Mouse (Mus musculus) forebrain, embryonic 11.5 days (tissue): ENCODE data around the gene Olfr145. TPM values are rescaled to one million over a fixed set of nuclear protein-coding genes. Genes with fewer than 3 reads are reported as not detected.

Experiments used
- ATAC-seq: fragments of 200-750 bp; cut with Nextera tagmentation; replicated peaks from 2 replicates; pipeline ENCODE4 v1.8.0; 2017; ENCODE audit warnings: moderate TSS enrichment; ENCODE audit not compliant: low FRiP score
- DNase-seq: peaks from one replicate; pipeline ENCODE4 v3.0.0-alpha.2; 2017; ENCODE audit warnings: low spot score
- H3K27ac ChIP-seq: fragments of 300-500 bp; sonication (generic); 2 replicates; pipeline ENCODE4 v1.5.1; 2014; ENCODE audit warnings: low read depth, low read length
- H3K27me3 ChIP-seq: fragments of 300-500 bp; sonication (generic); 2 replicates; pipeline ENCODE4 v1.6.1; 2014; ENCODE audit warnings: mild to moderate bottlenecking, low read length, mixed read lengths; ENCODE audit not compliant: control insufficient read depth, insufficient read depth
- H3K36me3 ChIP-seq: fragments of 300-500 bp; sonication (generic); 2 replicates; pipeline ENCODE4 v1.6.1; 2014; ENCODE audit warnings: mild to moderate bottlenecking, low read length, moderate library complexity, mixed read lengths; ENCODE audit not compliant: control insufficient read depth, insufficient read depth
- H3K4me1 ChIP-seq: fragments of 300-500 bp; sonication (generic); replicated peaks from 2 replicates; pipeline ENCODE4 v1.6.1; 2014; ENCODE audit warnings: low read length, mixed read lengths; ENCODE audit not compliant: control insufficient read depth, insufficient read depth
- H3K4me2 ChIP-seq: fragments of 300-500 bp; sonication (generic); 2 replicates; pipeline ENCODE4 v1.6.1; 2014; ENCODE audit warnings: low read depth, mild to moderate bottlenecking, low read length, moderate library complexity, mixed read lengths; ENCODE audit not compliant: severe bottlenecking
- H3K4me3 ChIP-seq: fragments of 300-500 bp; sonication (generic); 2 replicates; pipeline ENCODE4 v1.5.1; 2014; ENCODE audit warnings: low read depth, low read length
- H3K9ac ChIP-seq: fragments of 300-500 bp; sonication (generic); 2 replicates; pipeline ENCODE4 v1.6.1; 2014; ENCODE audit warnings: low read length
- H3K9me3 ChIP-seq: fragments of 300-500 bp; sonication (generic); 2 replicates; pipeline ENCODE4 v1.6.1; 2016; ENCODE audit warnings: low read length, mixed read lengths; ENCODE audit not compliant: control insufficient read depth
- WGBS: fragments of 180-500 bp; shearing (Covaris S2); extraction: QIAGEN DNeasy Blood & Tissue Kit; methylation state at CpG from one replicate; pipeline ENCODE4 v1.1.7; 2014; 5-methylcytosine and 5-hydroxymethylcytosine counted together
- polyA plus RNA-seq: library from polyadenylated mRNA; unstranded; fragments of >200 nt; fragmentation: Nextera tagmentation; extraction: Ambion mirVana; gene quantifications from 2 replicates; pipeline ENCODE4 v1.2.1, GENCODE M21; 2014

The Olfr145 gene
- polyA plus RNA-seq: not detected in 2 replicates

GRCm38 (mm10) chr9:37896661-37897060, at the start of gene Olfr145:
TSS of gene Olfr145 (plus strand) at chr9:37896724.
- no peak within 1 kb of the TSS for H3K4me3 ChIP-seq
- no peak within 1 kb of the TSS for H3K9ac ChIP-seq
- 39% methylated on average over 2 of the region's 2 CpGs for WGBS
- no peaks in the 10 kb centered on the region for H3K9me3 ChIP-seq
- H3K4me1 ChIP-seq: no peaks in the 10 kb centered on the region
- H3K4me2 ChIP-seq: no peak within 1 kb of the TSS
- H3K27me3 ChIP-seq: no peaks in the 10 kb centered on the region
- DNase-seq: no peak
- no peak within 1 kb of the TSS for H3K27ac ChIP-seq
- no peaks in the 10 kb centered on the region for H3K36me3 ChIP-seq
- ATAC-seq: no peak

- Histone ChIP-seq H3K27me3 (no peaks in the 10 kb centered on the region), H3K27ac (no peak overlapping the region), H3K36me3 (no peaks in the 10 kb centered on the region), H3K4me2 (no peak overlapping the region), H3K4me3 (no peak overlapping the region), H3K9me3 (no peaks in the 10 kb centered on the region), H3K4me1 (no peaks in the 10 kb centered on the region), H3K9ac (no peak overlapping the region)
- WGBS: 85% methylated on average over 2 of the region's 2 CpGs
- no peak for DNase-seq
- ATAC-seq: no peak
These were observed 47.3 kb upstream of the Olfr145 start for GRCm38 (mm10) chr9:37849267-37849666.

GRCm38 (mm10) chr9:37853969-37854368, 42.6 kb upstream of the Olfr145 start, which contains the start of gene Olfr877:
TSS of gene Olfr877 (plus strand) at chr9:37854269.
- DNase-seq: no peak

GRCm38 (mm10) chr9:37863325-37863724, 33.2 kb upstream of the Olfr145 start:
- no peaks in the 10 kb centered on the region for H3K9me3 ChIP-seq
- no peaks in the 10 kb centered on the region for H3K27me3 ChIP-seq
- H3K4me1 ChIP-seq: no peaks in the 10 kb centered on the region
- H3K9ac ChIP-seq: no peak overlapping the region
- DNase-seq (no peak), ATAC-seq (no peak)
- no peaks in the 10 kb centered on the region for H3K36me3 ChIP-seq
- 90% methylated on average over 1 of the region's 1 CpGs for WGBS
- H3K27ac ChIP-seq: no peak overlapping the region
- no peak overlapping the region for H3K4me3 ChIP-seq
- H3K4me2 ChIP-seq: no peak overlapping the region

More at GRCm38 (mm10) chr9:37853969-37854368, 42.6 kb upstream of the Olfr145 start, which contains the start of gene Olfr877:
- H3K4me3 ChIP-seq: no peak within 1 kb of the TSS
- H3K9ac ChIP-seq: no peak within 1 kb of the TSS
- H3K9me3 ChIP-seq: no peaks in the 10 kb centered on the region
- H3K27me3 ChIP-seq: no peaks in the 10 kb centered on the region
- H3K4me1 ChIP-seq: no peaks in the 10 kb centered on the region
- WGBS: 86% methylated on average over 4 of the region's 4 CpGs
- H3K4me2 ChIP-seq: no peak within 1 kb of the TSS
- no peak for ATAC-seq
- no peak within 1 kb of the TSS for H3K27ac ChIP-seq
- no peaks in the 10 kb centered on the region for H3K36me3 ChIP-seq

DNA sequence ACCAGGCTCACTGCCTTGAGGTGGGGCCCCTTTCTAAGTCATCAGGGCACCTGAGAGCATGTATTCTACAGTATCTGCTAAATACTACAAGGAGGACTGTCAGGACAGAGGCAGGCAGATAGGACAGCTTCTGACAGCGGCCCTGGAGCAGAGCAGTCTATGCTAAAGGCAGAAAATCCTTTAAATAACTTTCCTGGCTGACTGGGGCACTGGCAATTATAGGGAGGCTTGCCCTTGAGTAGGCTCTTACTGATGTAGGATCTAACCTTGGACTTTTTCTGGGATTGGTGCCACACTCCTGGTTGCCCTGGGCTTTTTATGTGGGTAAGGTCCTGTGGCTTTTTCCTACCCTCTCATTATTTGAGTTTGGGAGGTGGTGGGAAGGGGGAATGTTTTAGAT, 26.3 kb upstream of the Olfr145 start:
- Histone ChIP-seq H3K4me3 (no peak overlapping the region), H3K27me3 (no peaks in the 10 kb centered on the region), H3K4me1 (no peaks in the 10 kb centered on the region), H3K27ac (no peak overlapping the region), H3K4me2 (no peak overlapping the region), H3K9ac (no peak overlapping the region), H3K9me3 (no peaks in the 10 kb centered on the region), H3K36me3 (no peaks in the 10 kb centered on the region)
- ATAC-seq (no peak), DNase-seq (no peak)
- WGBS: 71% methylated on average over 1 of the region's 1 CpGs

GRCm38 (mm10) chr9:37871097-37871496, 25.4 kb upstream of the Olfr145 start:
- Histone ChIP-seq H3K4me2 (no peak overlapping the region), H3K9ac (no peak overlapping the region), H3K27ac (no peak overlapping the region), H3K4me1 (no peaks in the 10 kb centered on the region), H3K36me3 (no peaks in the 10 kb centered on the region), H3K9me3 (no peaks in the 10 kb centered on the region), H3K4me3 (no peak overlapping the region), H3K27me3 (no peaks in the 10 kb centered on the region)
- ATAC-seq: no peak
- WGBS: 81% methylated on average over 1 of the region's 1 CpGs
- DNase-seq: no peak

DNA sequence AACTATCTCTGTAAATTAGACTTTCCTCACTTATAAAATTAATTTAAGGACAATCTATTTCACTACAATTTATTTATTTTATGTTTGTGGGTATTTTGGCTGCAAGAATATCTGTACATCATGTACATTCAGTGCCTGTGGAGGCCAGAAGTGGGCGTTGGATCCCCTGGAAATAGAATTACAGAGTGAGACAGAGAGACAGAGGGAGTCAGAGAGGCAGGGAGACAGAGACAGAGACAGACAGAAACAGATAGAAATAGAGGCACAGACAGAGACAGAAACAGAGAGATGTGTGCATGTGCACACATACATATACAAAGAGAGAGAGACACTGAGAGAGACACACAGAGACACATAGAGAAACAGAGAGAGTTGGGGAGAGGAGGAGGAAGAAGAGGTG, 25.0 kb upstream of the Olfr145 start:
- no peaks in the 10 kb centered on the region for H3K36me3 ChIP-seq
- H3K4me1 ChIP-seq: no peaks in the 10 kb centered on the region
- no peak for ATAC-seq
- H3K4me3 ChIP-seq: no peak overlapping the region
- WGBS: 65% methylated on average over 1 of the region's 1 CpGs
- no peak overlapping the region for H3K4me2 ChIP-seq
- H3K27ac ChIP-seq: no peak overlapping the region
- H3K27me3 ChIP-seq: no peaks in the 10 kb centered on the region
- no peaks in the 10 kb centered on the region for H3K9me3 ChIP-seq
- no peak for DNase-seq
- no peak overlapping the region for H3K9ac ChIP-seq

GRCm38 (mm10) chr9:37890960-37891359, 5.6 kb upstream of the Olfr145 start:
- H3K4me3 ChIP-seq: no peak overlapping the region
- no peak overlapping the region for H3K27ac ChIP-seq
- H3K36me3 ChIP-seq: no peaks in the 10 kb centered on the region
- DNase-seq: no peak
- H3K9me3 ChIP-seq: no peaks in the 10 kb centered on the region
- no peaks in the 10 kb centered on the region for H3K27me3 ChIP-seq
- no peaks in the 10 kb centered on the region for H3K4me1 ChIP-seq
- no peak overlapping the region for H3K9ac ChIP-seq
- H3K4me2 ChIP-seq: no peak overlapping the region
- WGBS: 26% methylated on average over 2 of the region's 2 CpGs
- ATAC-seq: peak; percentile 44; the same call in 1 of the 2 replicates

- no peaks in the 10 kb centered on the region for H3K9me3 ChIP-seq
- ATAC-seq (no peak), DNase-seq (no peak)
- H3K9ac ChIP-seq: no peak overlapping the region
- H3K36me3 ChIP-seq: no peaks in the 10 kb centered on the region
- WGBS: 85% methylated on average over 3 of the region's 3 CpGs
- H3K4me2 ChIP-seq: no peak overlapping the region
- H3K27me3 ChIP-seq: no peaks in the 10 kb centered on the region
- H3K27ac ChIP-seq: no peak overlapping the region
- no peaks in the 10 kb centered on the region for H3K4me1 ChIP-seq
- H3K4me3 ChIP-seq: no peak overlapping the region
These were observed 9.0 kb downstream of the Olfr145 start for GRCm38 (mm10) chr9:37905555-37905954.
